Mouse (Mus musculus) stomach, postnatal 0 days (tissue): Measurements from ENCODE around the gene Epm2a. TPM values are rescaled to one million over a fixed set of nuclear protein-coding genes. Genes with fewer than 3 reads are reported as not detected.

Experiments
- ATAC-seq: fragments of 200-750 bp; cut with Nextera tagmentation; 2 replicates; pipeline ENCODE4 v1.8.0; 2017; ENCODE audit not compliant: low FRiP score, low TSS enrichment
- DNase-seq: peaks from one replicate; pipeline ENCODE4 v3.0.0-alpha.2; 2016; ENCODE audit warnings: low spot score
- H3K27ac ChIP-seq: fragments of 300-500 bp; sonication (generic); replicated peaks from 2 replicates; pipeline ENCODE4 v1.5.1; 2014; ENCODE audit warnings: mild to moderate bottlenecking, control low read depth
- H3K27me3 ChIP-seq: fragments of 300-500 bp; sonication (generic); 2 replicates; pipeline ENCODE4 v1.6.1; 2014; ENCODE audit warnings: low read length; ENCODE audit not compliant: control insufficient read depth, insufficient read depth
- H3K36me3 ChIP-seq: fragments of 300-500 bp; sonication (generic); 2 replicates; pipeline ENCODE4 v1.6.1; 2014; ENCODE audit warnings: low read length, mixed read lengths; ENCODE audit not compliant: control insufficient read depth, insufficient read depth
- H3K4me1 ChIP-seq: fragments of 300-500 bp; sonication (generic); replicated peaks from 2 replicates; pipeline ENCODE4 v1.6.1; 2014; ENCODE audit warnings: antibody characterized with exemption; ENCODE audit not compliant: control insufficient read depth, insufficient read depth
- H3K4me2 ChIP-seq: fragments of 300-500 bp; sonication (generic); replicated peaks from 2 replicates; pipeline ENCODE4 v1.6.1; 2014; ENCODE audit warnings: low read depth, mild to moderate bottlenecking, control low read depth, moderate library complexity
- H3K4me3 ChIP-seq: fragments of 300-500 bp; sonication (generic); 2 replicates; pipeline ENCODE4 v1.5.1; 2014; ENCODE audit warnings: low read depth, low read length, control low read depth
- H3K9ac ChIP-seq: fragments of 300-500 bp; sonication (generic); 2 replicates; pipeline ENCODE4 v1.6.1; 2014; ENCODE audit warnings: mild to moderate bottlenecking, low read length, control low read depth, mixed read lengths
- H3K9me3 ChIP-seq: fragments of 300-500 bp; sonication (generic); 2 replicates; pipeline ENCODE4 v1.6.1; 2016; ENCODE audit warnings: low read length; ENCODE audit not compliant: control insufficient read depth
- CTCF ChIP-seq: IDR thresholded peaks from 2 replicates; pipeline ENCODE4 v1.5.1; 2016; ENCODE audit warnings: antibody characterized with exemption, low read depth, mild to moderate bottlenecking, moderate library complexity
- EP300 ChIP-seq: optimal IDR thresholded peaks from 2 replicates; pipeline ENCODE3; 2016; ENCODE audit warnings: antibody characterized with exemption
- WGBS: fragments of 180-500 bp; shearing (Covaris S2); extraction: QIAGEN DNeasy Blood & Tissue Kit; methylation state at CpG from one replicate; pipeline ENCODE4 v1.1.7; 2014; 5-methylcytosine and 5-hydroxymethylcytosine counted together
- polyA plus RNA-seq: library from polyadenylated mRNA; unstranded; fragments of >200 nt; fragmentation: Nextera tagmentation; extraction: Ambion mirVana; gene quantifications from 2 replicates; pipeline ENCODE4 v1.2.1, GENCODE M21; 2015

Gene Epm2a
- polyA plus RNA-seq, 1 experiment from 2014 or later = 0.58 TPM

DNA sequence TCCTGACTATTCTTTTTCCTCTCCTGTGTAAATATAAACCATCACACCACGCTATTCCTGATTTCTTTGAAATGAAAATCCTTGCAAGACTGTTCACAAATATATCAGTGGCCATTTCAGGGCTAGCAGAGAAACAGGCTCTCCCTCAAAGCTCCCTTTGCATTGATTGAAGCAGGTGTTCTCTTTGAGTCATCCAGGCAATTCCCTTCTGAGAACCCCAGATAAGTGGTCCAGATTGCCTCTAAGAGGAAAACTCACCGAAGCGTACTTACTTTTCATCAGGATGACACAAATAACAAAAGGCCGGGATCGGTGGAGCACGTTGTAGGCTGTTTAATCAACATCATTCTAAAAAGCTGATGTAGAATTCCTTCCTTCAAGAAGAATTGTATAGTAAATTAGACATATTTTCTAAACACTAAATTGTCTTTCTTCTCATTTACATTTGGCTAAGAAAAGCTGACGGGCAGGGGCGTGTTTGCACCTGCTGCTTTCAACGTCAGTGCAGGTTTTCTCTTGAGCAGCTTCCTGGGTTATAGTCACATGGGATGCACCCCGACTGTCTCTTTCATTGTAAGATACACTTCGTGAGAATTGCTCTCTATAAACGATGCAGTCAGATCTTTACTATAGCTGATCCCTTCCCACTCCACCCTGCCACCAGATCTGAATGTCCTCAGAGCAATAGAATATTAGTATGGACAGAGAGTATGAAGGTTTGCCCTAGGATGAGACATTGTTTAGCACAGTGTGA, 86.0 kb downstream of the Epm2a start:
- 83% methylated on average over 12 of the region's 12 CpGs for WGBS
- ATAC-seq (no peak), DNase-seq (no peak)
- H3K9me3 ChIP-seq = no peaks in the 10 kb centered on the region
- TF ChIP-seq EP300 = no peak
- no peak for TF ChIP-seq CTCF
- H3K27me3 ChIP-seq = no peaks in the 10 kb centered on the region
- H3K4me2 ChIP-seq = no peak overlapping the region
- no peaks in the 10 kb centered on the region for H3K36me3 ChIP-seq
- no peaks in the 10 kb centered on the region for H3K4me1 ChIP-seq
- no peak overlapping the region for H3K9ac ChIP-seq
- no peak overlapping the region for H3K4me3 ChIP-seq
- no peak overlapping the region for H3K27ac ChIP-seq

DNA sequence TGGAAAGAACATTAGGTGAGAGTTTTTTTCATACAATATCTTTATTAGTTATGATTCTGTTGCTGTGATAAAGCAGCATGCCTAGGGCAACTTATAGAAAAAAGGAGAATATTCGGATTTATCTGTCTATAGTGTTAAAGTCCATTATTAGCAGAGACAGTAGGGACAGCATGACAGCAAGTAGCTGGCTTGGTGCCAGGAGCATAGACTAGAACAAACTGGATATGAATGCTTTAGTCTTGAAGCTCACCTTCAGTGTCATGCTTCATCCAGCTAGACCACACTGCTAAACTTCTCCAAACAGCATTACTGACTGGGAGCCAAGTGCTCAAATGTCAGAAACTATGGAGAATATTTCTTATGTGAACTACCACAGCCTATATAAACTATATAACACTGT, 93.8 kb downstream of the Epm2a start:
- TF ChIP-seq EP300 (no peak), CTCF (no peak)
- H3K9me3 ChIP-seq = no peaks in the 10 kb centered on the region

DNA sequence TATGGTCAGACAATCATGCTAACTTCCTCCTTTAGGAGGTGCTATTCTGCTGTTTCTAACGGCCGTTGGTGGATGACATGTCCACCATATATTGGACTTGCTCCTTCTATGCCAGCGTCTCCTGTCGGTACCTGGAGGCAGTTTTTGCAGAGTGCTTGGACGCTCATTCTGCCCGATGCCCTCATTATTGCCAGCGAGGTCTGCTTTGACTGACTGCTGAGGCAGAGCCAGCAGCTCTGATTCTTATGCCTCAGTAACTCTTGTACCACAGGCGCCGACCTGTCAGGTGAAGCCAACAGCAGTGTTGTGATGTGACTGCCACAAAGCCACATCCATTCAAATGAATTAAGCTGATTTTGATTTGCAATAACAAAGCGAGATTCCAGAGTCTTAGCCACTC, 95.3 kb downstream of the Epm2a start:
- ATAC-seq = no peak
- WGBS = 92% methylated on average over 10 of the region's 10 CpGs

More for the DNA sequence above, 93.8 kb downstream of the Epm2a start:
- no peaks in the 10 kb centered on the region for H3K27me3 ChIP-seq
- no peaks in the 10 kb centered on the region for H3K36me3 ChIP-seq
- H3K4me3 ChIP-seq = no peak overlapping the region
- DNase-seq (no peak), ATAC-seq (no peak)
- H3K4me1 ChIP-seq = no peaks in the 10 kb centered on the region
- 73% methylated on average over 1 of the region's 1 CpGs for WGBS
- no peak overlapping the region for H3K9ac ChIP-seq
- no peak overlapping the region for H3K4me2 ChIP-seq
- H3K27ac ChIP-seq = no peak overlapping the region

DNA sequence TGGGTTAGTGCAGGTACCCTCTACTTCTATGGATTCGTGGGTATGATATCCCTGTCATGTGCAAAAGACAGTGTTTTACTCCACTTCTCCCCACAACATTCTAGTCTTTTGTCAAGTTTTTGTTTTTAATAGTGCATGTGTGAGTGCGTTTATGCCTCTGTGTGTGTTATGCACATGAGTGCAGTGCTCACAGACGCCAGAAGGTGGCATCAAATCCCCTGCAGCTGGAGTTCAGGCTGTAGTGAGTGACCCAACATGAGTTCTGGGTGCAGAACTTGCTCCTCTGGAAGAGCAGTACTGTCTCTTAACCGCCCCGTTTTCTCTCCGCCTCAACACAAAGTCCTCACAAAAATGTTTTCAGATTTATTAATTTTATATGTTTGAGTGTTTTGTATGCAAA, 96.1 kb downstream of the Epm2a start:
- Histone ChIP-seq H3K9ac (no peak overlapping the region), H3K27ac (no peak overlapping the region), H3K4me1 (no peaks in the 10 kb centered on the region), H3K27me3 (no peaks in the 10 kb centered on the region), H3K4me3 (no peak overlapping the region), H3K9me3 (no peaks in the 10 kb centered on the region), H3K4me2 (no peak overlapping the region), H3K36me3 (no peaks in the 10 kb centered on the region)
- TF ChIP-seq CTCF = no peak
- TF ChIP-seq EP300 = no peak
- no peak for ATAC-seq
- DNase-seq = no peak
- WGBS = 86% methylated on average over 6 of the region's 6 CpGs

More for the DNA sequence above, 95.3 kb downstream of the Epm2a start:
- H3K4me1 ChIP-seq = no peaks in the 10 kb centered on the region
- no peak overlapping the region for H3K4me2 ChIP-seq
- H3K27me3 ChIP-seq = no peaks in the 10 kb centered on the region
- H3K27ac ChIP-seq = no peak overlapping the region
- H3K9ac ChIP-seq = no peak overlapping the region
- no peaks in the 10 kb centered on the region for H3K9me3 ChIP-seq
- H3K36me3 ChIP-seq = no peaks in the 10 kb centered on the region
- no peak overlapping the region for H3K4me3 ChIP-seq
- no peak for TF ChIP-seq EP300
- TF ChIP-seq CTCF = no peak
- DNase-seq = no peak

DNA sequence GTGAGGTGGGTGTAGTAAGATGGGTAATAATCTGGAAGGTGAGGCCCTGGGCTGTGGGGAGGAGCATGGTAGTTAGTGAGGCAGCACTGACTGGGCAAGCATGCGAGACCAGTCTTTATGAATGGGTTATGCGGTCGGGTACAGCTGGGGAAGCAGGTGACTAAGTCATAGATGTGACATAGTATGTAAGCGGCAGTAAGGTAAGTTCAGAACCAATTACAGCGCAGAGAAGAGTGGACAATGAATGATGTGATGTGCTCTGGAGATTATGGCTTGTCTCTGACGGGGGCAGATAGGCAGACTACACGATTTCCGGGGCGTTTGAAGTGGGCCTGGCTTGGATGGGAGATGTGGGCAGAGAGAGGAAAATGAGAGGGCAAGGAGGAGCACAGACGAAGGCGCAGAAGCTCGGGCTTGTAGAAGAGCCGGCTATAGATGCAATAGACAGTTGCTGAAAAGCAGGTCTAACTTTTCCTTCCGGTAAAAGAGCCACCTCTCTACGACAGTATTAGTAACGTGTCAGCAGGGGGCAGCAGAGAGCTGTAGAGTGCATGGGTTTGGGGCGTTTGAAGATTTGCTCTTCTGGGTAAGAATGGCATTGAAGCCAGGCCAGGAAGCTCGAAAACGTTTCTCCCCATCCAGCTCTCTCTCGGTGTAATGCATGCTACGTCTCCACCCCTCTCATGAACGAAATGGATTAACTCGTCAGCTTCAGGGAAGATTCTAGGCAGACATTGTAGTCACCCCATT, 106.5 kb downstream of the Epm2a start:
- H3K4me1 ChIP-seq = no peaks in the 10 kb centered on the region
- TF ChIP-seq CTCF (peak; percentile 93), EP300 (no peak)
- H3K27me3 ChIP-seq = no peaks in the 10 kb centered on the region
- WGBS = 33% methylated on average over 23 of the region's 23 CpGs
- H3K27ac ChIP-seq = no peak overlapping the region
- no peaks in the 10 kb centered on the region for H3K36me3 ChIP-seq
- no peaks in the 10 kb centered on the region for H3K9me3 ChIP-seq
- H3K9ac ChIP-seq = no peak overlapping the region; the same call in 1 of the 2 replicates
- H3K4me2 ChIP-seq = peak overlapping the region; percentile 27
- DNase-seq (peak; percentile 71), ATAC-seq (peak; percentile 60; the same call in 1 of the 2 replicates)
- no peak overlapping the region for H3K4me3 ChIP-seq

DNA sequence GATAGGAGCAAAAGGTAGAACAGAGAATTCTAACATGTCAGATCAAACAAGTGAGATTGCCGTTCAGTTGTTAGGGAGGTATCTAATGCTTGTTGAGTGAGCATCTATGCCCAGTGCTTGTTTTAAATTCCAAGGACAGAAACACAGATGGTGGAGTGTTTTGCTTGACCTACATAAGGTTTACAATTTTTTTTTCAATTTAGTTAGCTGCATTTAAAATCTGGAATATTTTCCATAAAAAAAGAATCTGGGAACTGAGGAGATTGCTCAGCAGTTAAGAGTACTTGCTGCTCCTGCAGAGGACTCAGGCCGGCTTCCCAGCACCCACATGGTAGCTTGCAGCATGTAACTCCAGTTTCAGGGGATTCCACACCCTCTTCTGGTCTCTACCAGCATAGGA, 109.3 kb downstream of the Epm2a start:
- TF ChIP-seq CTCF = no peak
- no peak for TF ChIP-seq EP300
- Histone ChIP-seq H3K9me3 (no peaks in the 10 kb centered on the region), H3K4me1 (no peaks in the 10 kb centered on the region), H3K27me3 (no peaks in the 10 kb centered on the region), H3K4me3 (no peak overlapping the region), H3K9ac (no peak overlapping the region), H3K36me3 (no peaks in the 10 kb centered on the region), H3K4me2 (no peak overlapping the region), H3K27ac (no peak overlapping the region)
- 84% methylated on average over 2 of the region's 2 CpGs for WGBS
- DNase-seq (no peak), ATAC-seq (no peak)
